ENCODE assay signal across 8 mouse cellular contexts in the genomic region with DNA sequence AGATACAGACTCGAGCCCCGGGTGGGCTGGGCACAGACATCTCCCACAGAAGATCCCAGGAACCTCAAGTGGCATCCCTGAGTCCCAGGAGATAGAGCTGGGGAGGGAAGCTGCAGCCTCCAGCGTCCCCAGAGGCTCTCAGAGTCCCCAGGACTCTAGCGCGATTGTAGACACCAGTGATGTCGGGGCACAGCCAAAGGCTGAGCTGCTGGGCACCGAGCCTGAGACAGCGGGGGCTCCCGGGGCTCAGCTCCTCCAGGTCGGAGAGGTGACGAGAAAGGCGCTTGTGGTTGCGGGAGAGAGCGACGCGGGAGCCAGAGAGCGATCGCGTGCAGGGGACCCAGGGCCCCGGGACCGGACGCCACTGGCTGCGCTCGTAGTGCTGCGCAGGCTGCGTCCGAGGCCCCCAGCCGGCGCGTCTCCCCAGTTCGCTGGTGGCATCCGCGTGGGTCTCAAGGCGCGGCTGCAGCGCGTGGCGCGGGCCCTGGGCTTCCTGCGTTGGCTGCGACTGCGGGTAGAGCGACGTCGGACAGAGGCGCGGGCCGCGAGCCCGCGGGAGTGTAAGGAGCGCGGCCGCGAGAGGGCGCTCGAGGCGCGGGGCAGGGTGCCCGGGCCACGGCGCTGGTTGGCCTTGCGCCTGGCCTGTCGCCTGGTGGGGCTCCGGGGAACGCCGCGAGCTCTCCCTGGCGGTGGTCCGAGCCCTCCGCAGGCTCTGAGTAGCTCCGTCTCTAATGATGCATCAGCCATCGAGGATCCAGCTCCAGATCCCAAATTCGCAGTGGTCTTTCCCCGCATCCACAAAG. TPM values are rescaled to one million over a fixed set of nuclear protein-coding genes. Genes with fewer than 3 reads are reported as not detected.
DNase-seq lines count a peak whose midpoint lies in the region; ATAC-seq and TF ChIP-seq lines count a peak whose summit lies in the region.

No protein-coding gene starts in this region.

- peaks cover 8% of the 10 kb centered on the region; the same call in 1 of the 2 replicates for H3K36me3 ChIP-seq in ES-Bruce4 (ENCODE audit: control insufficient read depth, insufficient read depth, low read length, poor library complexity, severe bottlenecking)
- H3K36me3 ChIP-seq in forebrain, embryonic 15.5 days = no peaks in the 10 kb centered on the region

- no peaks in the 10 kb centered on the region for H3K4me1 ChIP-seq in ES-Bruce4 (ENCODE audit: control insufficient read depth, insufficient read depth, low read length)
- peaks cover 14% of the 10 kb centered on the region for H3K4me1 ChIP-seq in forebrain, embryonic 15.5 days
- H3K4me1 ChIP-seq in lung, adult 2 months (ENCODE audit: control insufficient read depth, insufficient read depth, low read length) = no peaks in the 10 kb centered on the region

- 2% methylated on average over 75 of the region's 75 CpGs for WGBS in forebrain, embryonic 15.5 days
- WGBS in lung, adult 2 months = 2% methylated on average over 70 of the region's 75 CpGs

- no peaks in the 10 kb centered on the region for H3K27me3 ChIP-seq in ES-Bruce4 (ENCODE audit: control insufficient read depth, insufficient read depth, low read length, poor library complexity, severe bottlenecking)
- H3K27me3 ChIP-seq in forebrain, embryonic 15.5 days = peaks cover 43% of the 10 kb centered on the region

- peak; percentile 53 for DNase-seq in cerebellum, adult 11-12 months
- DNase-seq in heart, postnatal 36 days = peak; percentile 93 to 96
- peak; percentile 53 to 78 for DNase-seq in layer of hippocampus, adult 2 months (ENCODE audit: low spot score in 2 of 2)
- peak; percentile 87 for DNase-seq in lung, adult 2 months
- DNase-seq in testis, postnatal 14 days (ENCODE audit: low spot score) = peak; percentile 79

- peak overlapping the region; percentile 53 for H3K4me3 ChIP-seq in ES-Bruce4 (ENCODE audit: low read depth, low read length)
- peak overlapping the region; percentile 36 for H3K4me3 ChIP-seq in forebrain, embryonic 15.5 days
- peak overlapping the region; percentile 32; the same call in 1 of the 2 replicates for H3K4me3 ChIP-seq in layer of hippocampus, adult 2 months
- peak overlapping the region; percentile 30 for H3K4me3 ChIP-seq in lung, adult 2 months (replicated peaks; ENCODE audit: extremely low read depth, low read depth, low read length)

- ATAC-seq in forebrain, embryonic 15.5 days (replicated peaks) = peak; percentile 75
- peak; percentile 57 for ATAC-seq in neutrophil, adult 5-6 weeks (ENCODE audit: extremely low read depth, insufficient number of reproducible peaks, low FRiP score, poor library complexity, severe bottlenecking)

- peak; percentile 32; the same call in 1 of the 2 replicates for TF ChIP-seq EP300 in ES-Bruce4 (IDR thresholded peaks at IDR 0.05; ENCODE audit: insufficient read depth, low read depth, low read length)

- H3K9ac ChIP-seq in ES-Bruce4 (ENCODE audit: low read depth, poor library complexity, severe bottlenecking) = peak overlapping the region; percentile 41
- peak overlapping the region; percentile 27 for H3K9ac ChIP-seq in forebrain, embryonic 15.5 days (replicated peaks)

- peak overlapping the region; percentile 44 for H3K4me2 ChIP-seq in forebrain, embryonic 15.5 days (replicated peaks)

- no peak overlapping the region for H3K27ac ChIP-seq in ES-Bruce4 (ENCODE audit: insufficient read depth, low read length)
- no peak overlapping the region for H3K27ac ChIP-seq in forebrain, embryonic 15.5 days (replicated peaks)
- no peak overlapping the region for H3K27ac ChIP-seq in layer of hippocampus, adult 2 months

- peak; percentile 89 for TF ChIP-seq CTCF in ES-Bruce4 (IDR thresholded peaks at IDR 0.05; ENCODE audit: low read depth, low read length)
- TF ChIP-seq CTCF in layer of hippocampus, adult 2 months (conservative IDR thresholded peaks at IDR 0.05) = peak; percentile 87
- TF ChIP-seq CTCF in lung, adult 2 months (IDR thresholded peaks at IDR 0.05; ENCODE audit: insufficient read depth, low read length) = peak; percentile 62

- no peaks in the 10 kb centered on the region for H3K9me3 ChIP-seq in ES-Bruce4 (replicated peaks; ENCODE audit: control insufficient read depth, insufficient read depth, low read length, poor library complexity, severe bottlenecking)
- no peaks in the 10 kb centered on the region for H3K9me3 ChIP-seq in forebrain, embryonic 15.5 days

- TF ChIP-seq POLR2A in ES-Bruce4 (IDR thresholded peaks at IDR 0.05; ENCODE audit: insufficient read depth, low read length) = no peak
- TF ChIP-seq POLR2A in lung, adult 2 months (IDR thresholded peaks at IDR 0.05; ENCODE audit: borderline replicate concordance, extremely low read depth, low read depth, low read length) = no peak

- intact Hi-C loops in heart, postnatal 36 days (cut with DNase I) = loop anchor here (1.0 to 2.0 kb wide), 3 partner anchors 35 to 137 kb away; a partner anchor contains a TSS

RNA-seq across cellular contexts. Expression of a gene that starts 1.1 kb away (rescaled TPM):
- 1.6 and 4.2 TPM in 2 replicates for polyA plus RNA-seq in ES-Bruce4 (2011; ENCODE audit: insufficient read depth, insufficient read length, low read depth, missing spikeins)
- polyA plus RNA-seq in forebrain, embryonic 15.5 days (2015; fragmentation: Nextera tagmentation; extraction: Ambion mirVana) = 0.17 TPM in 1 of 2 replicates, not detected in the other
- under 1 TPM in 1 of 2 experiments, not detected in 1; 0.14 TPM for total RNA-seq in heart, postnatal 36 days (2021)
- total RNA-seq in layer of hippocampus, adult 2 months (2021) = under 1 TPM; 0.22 to 0.41 TPM
- 5.4 and 7.9 TPM in 2 replicates for polyA plus RNA-seq in lung, adult 2 months (2012; rRNA removed)
- total RNA-seq in neutrophil, adult 5-6 weeks (2017) = under 0.01 TPM in 1 of 2 replicates, not detected in the other

RNA-seq across cellular contexts. Expression of a gene that starts 35.5 kb away (rescaled TPM):
- 92.1 and 99.1 TPM in 2 replicates for polyA plus RNA-seq in ES-Bruce4 (2011; ENCODE audit: insufficient read depth, insufficient read length, low read depth, missing spikeins)
- 1.0 and 1.1 TPM in 2 replicates for polyA plus RNA-seq in forebrain, embryonic 15.5 days (2015; fragmentation: Nextera tagmentation; extraction: Ambion mirVana)
- 10 to 100 TPM; 18.7 to 21.2 TPM for total RNA-seq in heart, postnatal 36 days (2021)
- total RNA-seq in layer of hippocampus, adult 2 months (2021) = 1 to 10 TPM; 1.6 to 2.3 TPM
- 91.8 and 94.0 TPM in 2 replicates for polyA plus RNA-seq in lung, adult 2 months (2012; rRNA removed)
- total RNA-seq in neutrophil, adult 5-6 weeks (2017) = 12.8 and 14.1 TPM in 2 replicates

RNA-seq across cellular contexts. Expression of a gene that starts 40.4 kb away (rescaled TPM):
- not detected in 2 replicates for polyA plus RNA-seq in ES-Bruce4 (2011; ENCODE audit: insufficient read depth, insufficient read length, low read depth, missing spikeins)
- 1.2 and 2.5 TPM in 2 replicates for polyA plus RNA-seq in forebrain, embryonic 15.5 days (2015; fragmentation: Nextera tagmentation; extraction: Ambion mirVana)
- 10 to 100 TPM; 14.8 to 26.7 TPM for total RNA-seq in heart, postnatal 36 days (2021)
- total RNA-seq in layer of hippocampus, adult 2 months (2021) = 1 to 10 TPM in 1 of 2 experiments, under 1 TPM in 1; 0.54 to 1.3 TPM
- 10.3 and 10.8 TPM in 2 replicates for polyA plus RNA-seq in lung, adult 2 months (2012; rRNA removed)
- total RNA-seq in neutrophil, adult 5-6 weeks (2017) = 1.2 and 2.6 TPM in 2 replicates

RNA-seq across cellular contexts. Expression of a gene that starts 44.8 kb away (rescaled TPM):
- 26.9 and 30.2 TPM in 2 replicates for polyA plus RNA-seq in ES-Bruce4 (2011; ENCODE audit: insufficient read depth, insufficient read length, low read depth, missing spikeins)
- polyA plus RNA-seq in forebrain, embryonic 15.5 days (2015; fragmentation: Nextera tagmentation; extraction: Ambion mirVana) = 24.2 and 25.9 TPM in 2 replicates
- 1 to 10 TPM; 8.7 to 9.7 TPM for total RNA-seq in heart, postnatal 36 days (2021)
- total RNA-seq in layer of hippocampus, adult 2 months (2021) = 10 to 100 TPM; 11.8 to 13.0 TPM
- 28.9 and 31.3 TPM in 2 replicates for polyA plus RNA-seq in lung, adult 2 months (2012; rRNA removed)
- 8.8 and 15.2 TPM in 2 replicates for total RNA-seq in neutrophil, adult 5-6 weeks (2017)

RNA-seq across cellular contexts. Expression of a gene that starts 45.9 kb away (rescaled TPM):
- polyA plus RNA-seq in ES-Bruce4 (2011; ENCODE audit: insufficient read depth, insufficient read length, low read depth, missing spikeins) = 10.5 and 12.1 TPM in 2 replicates
- polyA plus RNA-seq in forebrain, embryonic 15.5 days (2015; fragmentation: Nextera tagmentation; extraction: Ambion mirVana) = 7.8 and 7.9 TPM in 2 replicates
- 10 to 100 TPM; 48.6 to 50.6 TPM for total RNA-seq in heart, postnatal 36 days (2021)
- total RNA-seq in layer of hippocampus, adult 2 months (2021) = 10 to 100 TPM; 17.7 to 19.7 TPM
- 105 and 144 TPM in 2 replicates for polyA plus RNA-seq in lung, adult 2 months (2012; rRNA removed)
- 2.3 and 4.5 TPM in 2 replicates for total RNA-seq in neutrophil, adult 5-6 weeks (2017)
